Mouse (Mus musculus) megakaryocyte, embryonic 14.5 days (primary cell): ENCODE data around the gene Ugdh. TPM values are rescaled to one million over a fixed set of nuclear protein-coding genes. Genes with fewer than 3 reads are reported as not detected.
A peak's percentile ranks its signal among the peaks of the same experiment; 100 is the strongest.

Source experiments
- H3K27me3 ChIP-seq: replicated peaks from 2 replicates; pipeline ENCODE3; 2012; ENCODE audit warnings: inconsistent platforms
- H3K36me3 ChIP-seq: replicated peaks from 2 replicates; pipeline ENCODE3; 2012; ENCODE audit warnings: low read length, inconsistent platforms, mixed read lengths
- H3K4me1 ChIP-seq: 2 replicates; pipeline ENCODE4 v1.6.1; 2012; ENCODE audit warnings: inconsistent platforms
- H3K4me3 ChIP-seq: replicated peaks from 2 replicates; pipeline ENCODE3; 2012; ENCODE audit warnings: moderate library complexity, mild to moderate bottlenecking, inconsistent platforms
- H3K9me3 ChIP-seq: 2 replicates; pipeline ENCODE4 v1.6.1; 2012; ENCODE audit warnings: inconsistent platforms
- FLI1 ChIP-seq: IDR thresholded peaks from 2 replicates; pipeline ENCODE4 v1.6.1; 2012; ENCODE audit warnings: low read length, inconsistent platforms, mixed read lengths
- GATA1 ChIP-seq: IDR thresholded peaks from 3 replicates; pipeline ENCODE4 v1.6.1; 2012; ENCODE audit warnings: mixed read lengths, low read length, inconsistent platforms, borderline replicate concordance
- polyA plus RNA-seq: library from polyadenylated mRNA; stranded (reverse); fragments of >175 nt; gene quantifications from 2 replicates; pipeline ENCODE4 v1.2.3, GENCODE M21; 2012; ENCODE audit warnings: low replicate concordance; ENCODE audit not compliant: insufficient read depth

Gene Ugdh
- polyA plus RNA-seq, 1 experiment, result 3.2 TPM

- Histone ChIP-seq H3K27me3 (no peaks in the 10 kb centered on the region), H3K36me3 (peaks cover 82% of the 10 kb centered on the region), H3K4me3 (no peak overlapping the region), H3K4me1 (no peaks in the 10 kb centered on the region), H3K9me3 (no peaks in the 10 kb centered on the region)
- TF ChIP-seq FLI1, result no peak
- TF ChIP-seq GATA1, result no peak
Observed at GRCm38 (mm10) chr5:65407989-65408388, 27.8 kb downstream of the Ugdh start.

- Histone ChIP-seq H3K9me3 (no peaks in the 10 kb centered on the region), H3K4me3 (no peak overlapping the region), H3K4me1 (peaks cover 8% of the 10 kb centered on the region), H3K27me3 (no peaks in the 10 kb centered on the region), H3K36me3 (peaks cover 92% of the 10 kb centered on the region)
- TF ChIP-seq GATA1 (no peak), FLI1 (no peak)
Observed at GRCm38 (mm10) chr5:65401251-65401994, 34.3 kb downstream of the Ugdh start.

GRCm38 (mm10) chr5:65394425-65394824 is 41.3 kb downstream of the Ugdh start:
- Histone ChIP-seq H3K4me1 (peaks cover 17% of the 10 kb centered on the region), H3K4me3 (no peak overlapping the region), H3K27me3 (no peaks in the 10 kb centered on the region), H3K9me3 (no peaks in the 10 kb centered on the region), H3K36me3 (peaks cover 63% of the 10 kb centered on the region)
- TF ChIP-seq GATA1, result no peak
- TF ChIP-seq FLI1, result no peak

- Histone ChIP-seq H3K4me1 (peaks cover 39% of the 10 kb centered on the region), H3K36me3 (peaks cover 66% of the 10 kb centered on the region), H3K27me3 (no peaks in the 10 kb centered on the region), H3K4me3 (peak overlapping the region; percentile 96), H3K9me3 (no peaks in the 10 kb centered on the region)
- TF ChIP-seq GATA1, result no peak
- no peak for TF ChIP-seq FLI1
Observed at GRCm38 (mm10) chr5:65391753-65392152, 44.0 kb downstream of the Ugdh start.

GRCm38 (mm10) chr5:65390648-65391644 is 44.8 kb downstream of the Ugdh start, which contains the start of the genes Rpl9 and Lias:
Gene Rpl9, minus strand, starts transcription at chr5:65391444.
Gene Lias, plus strand, starts transcription at chr5:65391497.
- no peaks in the 10 kb centered on the region for H3K9me3 ChIP-seq
- H3K4me1 ChIP-seq, result peaks cover 39% of the 10 kb centered on the region
- H3K4me3 ChIP-seq, result peak within 1 kb of the TSS; percentile 96
- no peaks in the 10 kb centered on the region for H3K27me3 ChIP-seq
- peaks cover 59% of the 10 kb centered on the region for H3K36me3 ChIP-seq
- TF ChIP-seq FLI1 (0 out of 2 replicates have a peak, but pooled peaks have one; percentile 10), GATA1 (no peak)

GRCm38 (mm10) chr5:65387008-65387867 is 48.5 kb downstream of the Ugdh start:
- Histone ChIP-seq H3K9me3 (no peaks in the 10 kb centered on the region), H3K36me3 (peaks cover 48% of the 10 kb centered on the region)
- TF ChIP-seq GATA1 (no peak), FLI1 (no peak)

GRCm38 (mm10) chr5:65385704-65386103 is 50.0 kb downstream of the Ugdh start:
- TF ChIP-seq FLI1, result no peak
- no peak for TF ChIP-seq GATA1
- Histone ChIP-seq H3K27me3 (no peaks in the 10 kb centered on the region), H3K9me3 (no peaks in the 10 kb centered on the region), H3K4me3 (no peak overlapping the region), H3K36me3 (peaks cover 48% of the 10 kb centered on the region), H3K4me1 (peaks cover 32% of the 10 kb centered on the region)

More at GRCm38 (mm10) chr5:65387008-65387867, 48.5 kb downstream of the Ugdh start:
- H3K27me3 ChIP-seq, result no peaks in the 10 kb centered on the region
- H3K4me3 ChIP-seq, result no peak overlapping the region
- peaks cover 32% of the 10 kb centered on the region for H3K4me1 ChIP-seq

- Histone ChIP-seq H3K9me3 (no peaks in the 10 kb centered on the region), H3K4me3 (no peak overlapping the region), H3K36me3 (no peaks in the 10 kb centered on the region), H3K4me1 (peaks cover 10% of the 10 kb centered on the region; the same call in 1 of the 2 replicates), H3K27me3 (peaks cover 26% of the 10 kb centered on the region)
- TF ChIP-seq FLI1, result no peak
- no peak for TF ChIP-seq GATA1
Observed at GRCm38 (mm10) chr5:65374746-65375145, 61.0 kb downstream of the Ugdh start.

GRCm38 (mm10) chr5:65371551-65371950 is 64.2 kb downstream of the Ugdh start:
- H3K4me1 ChIP-seq, result no peaks in the 10 kb centered on the region
- peaks cover 33% of the 10 kb centered on the region for H3K27me3 ChIP-seq
- H3K36me3 ChIP-seq, result no peaks in the 10 kb centered on the region
- no peak overlapping the region for H3K4me3 ChIP-seq
- TF ChIP-seq FLI1, result no peak
- no peak for TF ChIP-seq GATA1
- H3K9me3 ChIP-seq, result no peaks in the 10 kb centered on the region
